Mouse (Mus musculus) midbrain, embryonic 14.5 days (tissue): ENCODE measurements at regions not wholly inside any gene's neighbourhood (a gene's known extent, or its start where the extent isn't known, plus 50 kb on each side); places are given as distances from the start of the nearest gene placed in this dataset.

Experiments used
- ATAC-seq: fragments of 200-750 bp; cut with Nextera tagmentation; 2 replicates; pipeline ENCODE4 v1.8.0; 2017; ENCODE audit warnings: moderate number of reproducible peaks, moderate library complexity; ENCODE audit not compliant: low FRiP score, low TSS enrichment
- DNase-seq: peaks from one replicate; pipeline ENCODE4 v3.0.0-alpha.2; 2015
- H3K27ac ChIP-seq: fragments of 300-500 bp; sonication (generic); replicated peaks from 2 replicates; pipeline ENCODE4 v1.5.1; 2014; ENCODE audit warnings: mild to moderate bottlenecking, low read depth, low read length, moderate library complexity
- H3K27me3 ChIP-seq: fragments of 300-500 bp; sonication (generic); 2 replicates; pipeline ENCODE4 v1.6.1; 2014; ENCODE audit warnings: low read length, control low read depth, mixed read lengths; ENCODE audit not compliant: control insufficient read depth, insufficient read depth
- H3K36me3 ChIP-seq: fragments of 300-500 bp; sonication (generic); 2 replicates; pipeline ENCODE4 v1.6.1; 2014; ENCODE audit warnings: low read length, control low read depth; ENCODE audit not compliant: control insufficient read depth, insufficient read depth
- H3K4me1 ChIP-seq: fragments of 300-500 bp; sonication (generic); 2 replicates; pipeline ENCODE4 v1.6.1; 2014; ENCODE audit warnings: mild to moderate bottlenecking, antibody characterized with exemption, low read length, control low read depth; ENCODE audit not compliant: control insufficient read depth, insufficient read depth
- H3K4me2 ChIP-seq: fragments of 300-500 bp; sonication (generic); 2 replicates; pipeline ENCODE4 v1.6.1; 2014; ENCODE audit warnings: mild to moderate bottlenecking, low read length, moderate library complexity
- H3K4me3 ChIP-seq: fragments of 300-500 bp; sonication (generic); replicated peaks from 2 replicates; pipeline ENCODE4 v1.5.1; 2014; ENCODE audit warnings: low read depth, low read length
- H3K9ac ChIP-seq: fragments of 300-500 bp; sonication (generic); replicated peaks from 2 replicates; pipeline ENCODE4 v1.6.1; 2014; ENCODE audit warnings: mild to moderate bottlenecking, low read length, moderate library complexity
- H3K9me3 ChIP-seq: fragments of 300-500 bp; sonication (generic); 2 replicates; pipeline ENCODE4 v1.6.1; 2016; ENCODE audit warnings: low read length, control low read depth, mixed read lengths; ENCODE audit not compliant: control insufficient read depth
- WGBS: fragments of 180-500 bp; shearing (Covaris S2); extraction: QIAGEN DNeasy Blood & Tissue Kit; methylation state at CpG from one replicate; pipeline ENCODE4 v1.1.7; 2014; 5-methylcytosine and 5-hydroxymethylcytosine counted together

- no peaks in the 10 kb centered on the region for H3K4me1 ChIP-seq
- peak; percentile 36 for DNase-seq
- no peak overlapping the region for H3K27ac ChIP-seq
- peaks cover under 1% of the 10 kb centered on the region; the same call in 1 of the 2 replicates for H3K9me3 ChIP-seq
- WGBS = 67% methylated on average over 1 of the region's 1 CpGs
- H3K4me3 ChIP-seq = no peak overlapping the region
- no peaks in the 10 kb centered on the region for H3K27me3 ChIP-seq
- no peak overlapping the region for H3K9ac ChIP-seq
- no peaks in the 10 kb centered on the region for H3K36me3 ChIP-seq
- ATAC-seq = no peak
- no peak overlapping the region for H3K4me2 ChIP-seq
These were observed 52.6 kb downstream of the Gm10358 start for GRCm38 (mm10) chr8:75353786-75354185.

GRCm38 (mm10) chr8:75350141-75350540 is 56.2 kb downstream of the Gm10358 start:
- no peaks in the 10 kb centered on the region for H3K9me3 ChIP-seq
- no peaks in the 10 kb centered on the region for H3K36me3 ChIP-seq
- WGBS = 64% methylated on average over 1 of the region's 1 CpGs
- H3K4me1 ChIP-seq = no peaks in the 10 kb centered on the region
- no peak overlapping the region for H3K4me3 ChIP-seq
- no peak overlapping the region for H3K4me2 ChIP-seq
- H3K9ac ChIP-seq = no peak overlapping the region
- no peak overlapping the region for H3K27ac ChIP-seq
- no peaks in the 10 kb centered on the region for H3K27me3 ChIP-seq
- DNase-seq (no peak), ATAC-seq (no peak)

- Histone ChIP-seq H3K4me3 (no peak overlapping the region), H3K4me2 (no peak overlapping the region), H3K9me3 (no peaks in the 10 kb centered on the region), H3K4me1 (no peaks in the 10 kb centered on the region), H3K9ac (no peak overlapping the region), H3K27ac (no peak overlapping the region), H3K27me3 (no peaks in the 10 kb centered on the region), H3K36me3 (no peaks in the 10 kb centered on the region)
- ATAC-seq (no peak), DNase-seq (no peak)
- WGBS = 76% methylated on average over 1 of the region's 1 CpGs
These were observed 58.3 kb downstream of the Gm10358 start for GRCm38 (mm10) chr8:75348047-75348446.

GRCm38 (mm10) chr8:75320614-75321013 is 85.8 kb downstream of the Gm10358 start:
- H3K4me3 ChIP-seq = no peak overlapping the region
- H3K36me3 ChIP-seq = no peaks in the 10 kb centered on the region
- no peaks in the 10 kb centered on the region for H3K4me1 ChIP-seq
- DNase-seq = no peak
- no peak for ATAC-seq
- H3K4me2 ChIP-seq = no peak overlapping the region
- 65% methylated on average over 1 of the region's 1 CpGs for WGBS
- no peaks in the 10 kb centered on the region for H3K9me3 ChIP-seq
- H3K27me3 ChIP-seq = no peaks in the 10 kb centered on the region
- H3K27ac ChIP-seq = no peak overlapping the region
- no peak overlapping the region for H3K9ac ChIP-seq

- WGBS = 30% methylated on average over 4 of the region's 4 CpGs
- H3K27me3 ChIP-seq = no peaks in the 10 kb centered on the region
- ATAC-seq = no peak
These were observed 87.9 kb downstream of the Gm10358 start for GRCm38 (mm10) chr8:75318526-75318925.

GRCm38 (mm10) chr8:75315886-75316285 is 90.5 kb downstream of the Gm10358 start:
- no peak overlapping the region for H3K9ac ChIP-seq
- no peaks in the 10 kb centered on the region for H3K27me3 ChIP-seq
- H3K27ac ChIP-seq = no peak overlapping the region
- no peak overlapping the region for H3K4me3 ChIP-seq
- ATAC-seq = peak; percentile 63
- H3K4me2 ChIP-seq = no peak overlapping the region
- 9% methylated on average over 3 of the region's 3 CpGs for WGBS
- H3K4me1 ChIP-seq = no peaks in the 10 kb centered on the region
- DNase-seq = peak; percentile 81
- no peaks in the 10 kb centered on the region for H3K36me3 ChIP-seq
- no peaks in the 10 kb centered on the region for H3K9me3 ChIP-seq

More at GRCm38 (mm10) chr8:75318526-75318925, 87.9 kb downstream of the Gm10358 start:
- no peak overlapping the region for H3K4me3 ChIP-seq
- no peaks in the 10 kb centered on the region for H3K4me1 ChIP-seq
- no peak overlapping the region for H3K27ac ChIP-seq
- H3K9me3 ChIP-seq = no peaks in the 10 kb centered on the region
- no peaks in the 10 kb centered on the region for H3K36me3 ChIP-seq
- H3K9ac ChIP-seq = no peak overlapping the region
- no peak for DNase-seq
- no peak overlapping the region for H3K4me2 ChIP-seq

- Histone ChIP-seq H3K4me2 (no peak overlapping the region), H3K4me3 (no peak overlapping the region), H3K9ac (no peak overlapping the region), H3K36me3 (no peaks in the 10 kb centered on the region), H3K27ac (no peak overlapping the region), H3K9me3 (no peaks in the 10 kb centered on the region), H3K4me1 (no peaks in the 10 kb centered on the region), H3K27me3 (no peaks in the 10 kb centered on the region)
- 77% methylated on average over 2 of the region's 2 CpGs for WGBS
- ATAC-seq (no peak), DNase-seq (no peak)
These were observed 95.7 kb downstream of the Rasd2 start for GRCm38 (mm10) chr8:75309463-75309862.

GRCm38 (mm10) chr8:75291921-75292320 is 78.2 kb downstream of the Rasd2 start:
- Histone ChIP-seq H3K9ac (no peak overlapping the region), H3K27me3 (no peaks in the 10 kb centered on the region), H3K9me3 (no peaks in the 10 kb centered on the region), H3K36me3 (no peaks in the 10 kb centered on the region), H3K27ac (no peak overlapping the region), H3K4me1 (no peaks in the 10 kb centered on the region), H3K4me2 (no peak overlapping the region), H3K4me3 (no peak overlapping the region)
- 88% methylated on average over 3 of the region's 3 CpGs for WGBS
- ATAC-seq = no peak
- no peak for DNase-seq

GRCm38 (mm10) chr8:75289933-75290332 is 76.2 kb downstream of the Rasd2 start:
- Histone ChIP-seq H3K9ac (no peak overlapping the region), H3K4me2 (no peak overlapping the region), H3K4me3 (no peak overlapping the region), H3K27ac (no peak overlapping the region), H3K4me1 (no peaks in the 10 kb centered on the region), H3K36me3 (no peaks in the 10 kb centered on the region), H3K27me3 (no peaks in the 10 kb centered on the region), H3K9me3 (no peaks in the 10 kb centered on the region)
- ATAC-seq = no peak
- no peak for DNase-seq
- 88% methylated on average over 8 of the region's 8 CpGs for WGBS
